Mouse (Mus musculus) mature B cell (primary cell): ENCODE results near the gene Klf3.

ENCODE experiments used
- in situ Hi-C: fragments of 300-500 bp; cut with MboI; formaldehyde crosslinking; loops from 2 replicates; pipeline ENCODE4 v1.14.3; 2019

The Klf3 gene

DNA sequence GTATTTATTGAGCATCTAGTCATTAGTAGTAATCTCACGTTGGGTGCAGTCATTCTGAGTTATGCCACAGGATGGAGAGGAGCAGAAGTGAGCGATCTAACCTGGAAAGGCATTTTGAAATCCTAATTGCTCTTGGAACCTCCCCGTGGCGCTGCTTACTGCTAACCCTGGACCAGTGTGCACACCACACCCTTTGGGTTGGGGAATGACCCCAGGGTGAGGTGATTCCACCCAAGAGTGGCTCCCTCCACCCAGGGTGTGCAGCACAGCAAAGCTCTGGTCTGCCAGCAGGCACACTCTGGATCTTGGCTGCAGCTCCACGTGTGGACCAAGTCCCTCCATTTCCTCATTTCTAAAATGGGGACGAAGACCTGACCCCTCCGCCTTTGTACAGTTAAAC is 6.1 kb downstream of the Klf3 start:
- in situ Hi-C loops: loop anchor here (5.0 kb wide), 1 partner anchor 427 kb away; no protein-coding TSS in a partner anchor

DNA sequence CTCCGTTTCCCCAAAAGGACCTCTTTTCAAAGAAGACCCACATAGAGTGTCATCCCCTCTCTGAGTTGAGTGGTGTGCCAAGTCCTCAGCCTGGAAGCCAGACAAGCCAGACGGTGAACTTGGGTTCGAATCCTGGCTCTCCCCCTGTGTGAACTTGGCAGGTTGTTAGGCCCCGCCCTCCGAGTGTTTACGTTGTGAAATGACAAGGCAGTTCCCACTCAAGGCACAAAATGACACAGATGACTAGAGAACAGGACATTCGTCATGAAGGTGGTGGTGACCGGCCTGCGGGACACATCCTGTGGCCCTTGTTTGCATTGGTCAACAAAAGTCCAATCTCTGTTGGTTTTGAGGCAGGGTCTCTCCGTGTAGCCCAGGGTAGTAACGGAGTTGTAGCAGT is 6.7 kb downstream of the Klf3 start:
- in situ Hi-C loops: loop anchor here (5.0 kb wide), 2 partner anchors 313 to 428 kb away; no protein-coding TSS in a partner anchor

DNA sequence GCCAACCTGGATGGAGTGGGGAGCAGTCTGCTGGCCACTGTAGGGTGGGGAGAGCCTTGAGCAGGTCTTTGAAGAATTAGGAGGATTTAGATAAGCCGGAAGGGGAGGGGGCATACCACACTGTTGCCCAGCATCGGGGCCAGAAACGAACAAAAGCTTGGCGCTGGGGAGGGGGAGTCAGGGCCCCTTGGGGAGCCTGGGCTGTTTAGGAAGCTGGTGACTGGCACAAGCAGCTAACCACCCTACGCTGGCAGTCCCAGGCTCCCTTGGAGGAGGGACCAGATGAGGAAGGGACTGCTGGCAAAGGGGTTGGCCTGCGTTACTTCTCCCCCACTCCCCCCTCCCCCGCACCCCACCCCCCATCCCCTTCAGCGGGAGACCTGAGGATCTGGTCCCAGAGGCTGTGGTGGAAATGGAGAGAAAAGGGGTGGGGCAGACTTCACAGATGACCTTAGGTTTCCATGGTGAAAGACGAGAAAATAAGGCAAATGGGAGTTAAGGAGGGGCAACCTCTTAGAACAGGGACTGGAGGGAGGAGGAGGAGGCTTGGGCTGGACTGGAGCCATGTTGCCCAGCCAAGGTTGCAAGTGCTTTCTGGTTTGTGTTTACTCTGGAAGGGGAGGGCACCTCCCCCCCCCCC is 7.8 kb downstream of the Klf3 start:
- in situ Hi-C loops: loop anchor here (5.0 kb wide), 1 partner anchor 314 kb away; no protein-coding TSS in a partner anchor

GRCm38 (mm10) chr5:64811500-64812123 is 8.4 kb downstream of the Klf3 start:
- in situ Hi-C loops: loop anchor here (5.0 kb wide), 1 partner anchor 314 kb away; no protein-coding TSS in a partner anchor

GRCm38 (mm10) chr5:64812124-64812982 is 9.2 kb downstream of the Klf3 start:
- in situ Hi-C loops: loop anchor here (5.0 kb wide), 1 partner anchor 315 kb away; no protein-coding TSS in a partner anchor

DNA sequence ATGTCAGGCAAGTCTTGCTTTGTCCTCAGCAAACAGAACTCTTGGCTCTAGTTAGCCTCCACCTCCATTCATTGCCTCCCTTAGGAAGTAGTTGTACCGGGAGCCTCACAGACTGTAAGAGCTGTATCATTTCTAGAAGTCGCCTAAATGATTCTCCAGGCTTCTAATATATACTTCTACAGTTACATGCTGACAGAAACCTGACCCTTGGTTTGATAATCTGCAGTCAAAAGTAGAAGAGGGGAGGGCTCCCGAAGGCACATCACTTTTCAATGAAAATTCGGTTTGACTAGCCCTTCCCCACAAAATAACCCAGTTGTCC is 9.8 kb downstream of the Klf3 start:
- in situ Hi-C loops: loop anchor here (5.0 kb wide), 1 partner anchor 316 kb away; no protein-coding TSS in a partner anchor

GRCm38 (mm10) chr5:64813361-64813760 is 10.2 kb downstream of the Klf3 start:
- in situ Hi-C loops: loop anchor here (5.0 kb wide), 1 partner anchor 316 kb away; no protein-coding TSS in a partner anchor

GRCm38 (mm10) chr5:64814416-64814815 is 11.2 kb downstream of the Klf3 start:
- in situ Hi-C loops: loop anchor here (5.0 kb wide), 1 partner anchor 317 kb away; no protein-coding TSS in a partner anchor

DNA sequence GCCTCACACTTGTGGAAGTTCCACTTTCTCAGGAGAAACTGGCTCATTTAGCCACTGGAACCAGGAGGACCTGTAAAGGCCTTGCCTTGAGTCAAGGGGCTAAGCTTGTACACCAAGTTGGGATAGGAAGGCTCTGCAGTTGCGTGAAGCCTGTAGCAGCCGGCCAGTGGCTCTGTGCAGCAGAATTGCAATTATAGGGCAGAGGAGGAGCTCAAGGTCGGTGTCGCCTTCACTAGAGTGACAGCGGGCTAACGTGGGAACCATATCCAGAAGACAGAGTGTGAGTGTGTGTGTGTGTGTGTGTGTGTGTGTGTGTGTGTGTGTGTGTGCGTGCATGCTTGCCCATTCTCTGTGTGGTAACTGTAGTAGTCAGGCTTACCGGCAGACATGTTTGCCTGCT is 12.4 kb downstream of the Klf3 start:
- in situ Hi-C loops: no loop called here

GRCm38 (mm10) chr5:64816290-64816973 is 13.2 kb downstream of the Klf3 start:
- in situ Hi-C loops: no loop called here

- in situ Hi-C loops: no loop called here
Observed at GRCm38 (mm10) chr5:64816974-64817296, 13.7 kb downstream of the Klf3 start.

- in situ Hi-C loops: no loop called here
Observed at GRCm38 (mm10) chr5:64819390-64819789, 16.2 kb downstream of the Klf3 start.

DNA sequence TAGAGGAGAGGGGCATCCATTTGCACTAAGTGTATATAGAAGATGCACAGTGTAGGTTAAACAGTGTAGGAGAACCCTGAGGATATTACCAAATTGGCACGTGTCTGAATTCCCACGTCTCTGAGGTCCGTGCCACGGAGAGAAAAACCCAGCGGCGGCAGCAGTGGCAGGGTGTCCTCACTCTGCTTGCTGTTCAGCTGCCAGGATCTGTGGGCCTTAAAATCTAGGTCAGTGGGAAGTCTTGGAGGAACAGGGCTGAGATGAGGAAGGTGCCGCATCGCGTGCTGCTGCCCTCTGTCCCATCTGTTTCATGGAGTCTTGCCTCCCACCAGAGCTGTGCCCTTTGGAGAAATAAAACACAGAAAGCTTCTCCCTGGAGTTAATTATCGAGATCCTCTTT is 16.9 kb downstream of the Klf3 start:
- in situ Hi-C loops: loop anchor here (5.0 kb wide), 1 partner anchor 37 kb away; no protein-coding TSS in a partner anchor

GRCm38 (mm10) chr5:64821294-64821693 is 18.1 kb downstream of the Klf3 start:
- in situ Hi-C loops: loop anchor here (5.0 kb wide), 1 partner anchor 36 kb away; no protein-coding TSS in a partner anchor

DNA sequence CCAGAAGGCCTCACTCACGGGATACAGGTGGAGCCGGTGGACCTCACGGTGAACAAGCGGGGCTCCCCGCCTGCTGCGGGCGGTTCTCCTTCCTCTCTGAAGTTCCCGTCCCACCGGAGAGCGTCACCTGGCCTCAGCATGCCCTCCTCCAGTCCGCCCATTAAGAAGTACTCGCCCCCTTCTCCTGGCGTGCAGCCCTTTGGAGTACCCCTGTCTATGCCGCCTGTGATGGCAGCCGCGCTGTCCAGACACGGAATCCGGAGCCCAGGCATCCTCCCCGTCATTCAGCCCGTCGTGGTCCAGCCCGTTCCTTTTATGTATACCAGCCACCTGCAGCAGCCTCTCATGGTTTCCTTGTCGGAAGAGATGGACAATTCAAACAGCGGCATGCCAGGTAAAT is 18.8 kb downstream of the Klf3 start:
- in situ Hi-C loops: loop anchor here (5.0 kb wide), 1 partner anchor 35 kb away; no protein-coding TSS in a partner anchor

DNA sequence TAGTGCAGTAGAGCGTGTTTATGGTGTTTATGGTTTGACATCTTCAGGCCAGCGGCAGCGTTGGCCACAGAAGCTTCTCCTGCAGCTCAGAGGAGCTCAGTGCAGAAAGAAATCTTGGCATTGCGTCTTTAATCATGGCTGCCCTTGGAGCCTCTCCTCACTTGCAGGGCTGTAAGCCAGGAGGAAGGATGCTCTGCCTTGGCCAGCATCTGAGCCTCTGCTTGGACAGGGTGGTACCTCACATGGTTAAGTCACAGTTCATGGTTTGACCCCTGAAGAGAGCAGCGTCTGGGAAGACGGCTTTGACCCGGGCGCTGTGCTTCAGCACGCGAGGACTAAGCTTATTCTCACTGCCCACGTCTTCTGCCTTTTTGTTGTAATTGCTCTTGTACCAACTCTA is 20.2 kb downstream of the Klf3 start:
- in situ Hi-C loops: loop anchor here (5.0 kb wide), 1 partner anchor 34 kb away; no protein-coding TSS in a partner anchor

- in situ Hi-C loops: loop anchor here (5.0 kb wide), 1 partner anchor 33 kb away; no protein-coding TSS in a partner anchor
Observed at GRCm38 (mm10) chr5:64824765-64825164, 21.6 kb downstream of the Klf3 start.

DNA sequence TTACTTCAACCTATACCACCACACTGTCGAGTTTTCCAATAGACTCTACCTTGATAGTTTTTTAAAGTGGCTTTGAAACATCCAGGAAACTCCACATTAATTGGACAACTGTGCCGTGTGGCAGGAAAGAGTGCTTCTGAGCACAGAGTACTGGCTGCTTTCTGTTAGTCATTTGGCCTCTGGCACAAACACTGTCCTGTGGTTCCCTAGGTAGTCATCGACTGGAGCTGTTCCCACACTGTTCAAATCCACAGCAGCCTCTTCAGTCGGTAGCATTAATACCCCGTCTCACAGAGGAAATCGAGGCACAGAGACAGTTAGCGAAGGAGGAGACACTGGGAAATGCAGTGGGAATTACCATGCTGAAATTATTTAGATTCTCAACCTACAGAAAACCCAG is 22.3 kb downstream of the Klf3 start:
- in situ Hi-C loops: no loop called here

DNA sequence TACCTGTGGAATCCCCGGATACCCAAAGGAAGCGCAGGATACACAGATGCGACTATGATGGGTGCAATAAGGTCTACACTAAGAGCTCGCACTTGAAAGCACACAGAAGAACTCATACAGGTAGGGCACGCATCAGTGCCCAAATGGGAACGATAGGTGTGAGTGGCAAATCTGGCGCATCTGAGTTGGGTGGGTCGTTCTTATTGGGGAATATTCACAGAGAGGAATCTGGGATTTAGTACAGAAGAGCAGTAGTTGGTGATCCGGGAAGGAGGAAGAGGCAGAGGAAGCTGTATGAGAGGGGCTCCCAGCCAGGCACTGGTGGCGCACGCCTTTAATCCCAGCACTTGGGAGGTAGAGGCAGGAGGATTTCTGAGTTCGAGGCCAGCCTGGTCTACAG is 24.0 kb downstream of the Klf3 start:
- in situ Hi-C loops: no loop called here

DNA sequence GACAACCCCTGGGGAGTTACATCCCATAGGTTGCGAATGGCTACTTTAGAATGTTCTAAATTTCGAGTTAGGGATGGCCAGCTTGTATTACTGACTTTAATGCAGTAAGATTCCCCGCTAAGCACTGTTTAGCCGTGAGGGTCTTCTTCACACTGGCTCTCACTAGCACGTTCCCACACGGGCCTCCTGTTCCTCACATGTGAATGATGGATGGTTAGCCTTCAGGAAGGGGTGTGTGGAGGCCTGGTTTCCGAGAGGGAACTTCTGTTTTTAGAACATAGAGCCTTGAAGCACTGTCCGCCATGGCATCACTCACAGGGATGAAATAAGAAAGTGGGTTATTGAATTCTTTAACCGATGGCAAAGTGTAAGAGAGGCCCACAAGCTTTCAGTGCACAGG is 25.1 kb downstream of the Klf3 start:
- in situ Hi-C loops: no loop called here

DNA sequence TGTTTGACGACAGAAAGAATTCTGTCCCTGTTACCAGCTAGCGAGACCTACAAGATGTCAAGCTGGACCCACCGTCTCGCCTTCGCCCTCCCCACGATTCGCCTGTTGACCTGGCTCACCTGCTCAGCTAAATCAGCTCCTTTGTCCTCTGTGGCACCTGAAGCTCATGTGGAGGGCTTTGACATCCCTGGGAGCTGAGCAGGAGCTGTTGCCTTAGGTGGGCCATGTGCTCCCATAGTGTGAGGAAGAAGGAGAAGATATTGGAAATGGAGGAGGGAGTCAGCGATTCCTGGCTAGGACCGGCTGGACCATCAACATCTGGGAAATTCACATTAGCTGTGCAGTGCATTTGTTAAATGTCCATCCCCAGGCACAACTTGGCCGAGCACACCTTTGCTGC is 26.4 kb downstream of the Klf3 start:
- in situ Hi-C loops: no loop called here

- in situ Hi-C loops: no loop called here
Observed at GRCm38 (mm10) chr5:64830773-64831172, 27.6 kb downstream of the Klf3 start.
